Mouse (Mus musculus) brain, embryonic 14.5 days (tissue): Measurements from ENCODE around the gene Bcl2l1.

Experiments used
- CTCF ChIP-seq: fragments of 200-500 bp; IDR thresholded peaks from 2 replicates; pipeline ENCODE4 v1.5.1; 2012; ENCODE audit warnings: inconsistent platforms, mild to moderate bottlenecking, moderate library complexity, borderline replicate concordance; ENCODE audit not compliant: insufficient read depth, insufficient read length; ENCODE audit errors: extremely low read depth
- POLR2A ChIP-seq: fragments of 200-500 bp; IDR thresholded peaks from 2 replicates; pipeline ENCODE4 v1.6.1; 2012; ENCODE audit warnings: mild to moderate bottlenecking, inconsistent platforms, borderline replicate concordance; ENCODE audit not compliant: poor library complexity, insufficient read depth, insufficient read length, severe bottlenecking; ENCODE audit errors: extremely low read depth

DNA sequence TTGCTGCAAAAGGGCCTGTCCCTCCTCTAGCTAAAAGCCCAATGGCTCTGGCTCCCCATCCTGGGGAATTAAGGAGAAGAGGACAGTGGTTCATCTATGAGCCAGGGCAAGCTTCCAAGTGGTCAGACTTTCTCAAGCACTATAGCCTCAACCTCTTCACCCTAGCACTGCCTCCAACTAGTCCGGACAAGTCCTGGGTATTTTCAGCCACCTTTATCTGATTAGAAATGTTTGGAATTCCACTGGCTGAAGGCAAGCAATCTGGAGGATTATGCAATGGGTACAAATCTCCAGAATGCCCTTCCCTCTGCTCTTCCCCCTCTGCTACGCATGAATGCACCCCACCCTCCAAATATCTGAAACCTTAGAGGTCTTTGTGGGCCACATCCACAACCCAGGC is 39.1 kb downstream of the Bcl2l1 start:
- no peak for TF ChIP-seq CTCF
- TF ChIP-seq POLR2A, result no peak
